Mouse (Mus musculus): Measurements from ENCODE around the gene Tapbp.

DNA sequence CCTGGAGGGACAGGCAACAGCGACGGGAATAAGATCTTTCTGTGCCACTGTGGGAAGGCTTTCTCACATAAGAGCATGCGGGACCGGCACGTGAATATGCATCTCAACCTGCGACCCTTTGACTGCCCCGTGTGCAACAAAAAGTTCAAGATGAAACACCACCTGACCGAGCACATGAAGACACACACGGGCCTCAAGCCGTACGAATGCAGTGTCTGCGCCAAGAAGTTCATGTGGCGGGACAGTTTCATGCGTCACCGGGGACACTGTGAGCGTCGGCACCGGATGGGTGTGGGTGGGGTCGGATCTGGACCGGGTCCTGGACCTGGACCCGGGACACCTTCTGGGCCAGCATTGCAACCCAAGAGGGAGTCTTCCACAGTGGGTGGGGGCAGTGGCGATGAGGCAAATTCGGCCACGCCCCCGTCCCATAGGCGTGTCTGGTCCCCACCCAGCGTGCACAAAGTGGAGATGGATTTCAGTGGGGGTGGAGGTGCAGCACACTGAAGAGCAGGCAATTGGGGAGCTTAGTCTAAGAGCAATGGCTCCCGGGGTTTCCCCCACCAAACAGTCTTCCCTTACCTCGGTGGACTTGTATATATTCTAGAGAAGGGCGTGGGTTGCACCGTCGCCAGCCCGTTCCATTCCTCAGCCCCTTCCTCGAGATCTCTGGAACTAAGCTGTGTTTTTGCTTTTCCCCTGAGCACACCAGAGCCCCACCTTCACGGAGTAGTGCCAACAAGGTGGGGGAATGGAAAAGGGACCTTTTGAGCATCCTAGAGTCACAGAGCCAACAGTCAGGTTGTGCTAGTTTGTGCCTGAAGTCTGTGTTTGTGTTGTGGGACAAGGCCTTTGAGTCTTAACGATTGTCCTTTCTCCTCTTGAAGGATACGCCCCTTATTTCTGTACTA, 2.8 kb downstream of the Tapbp start:
- TF ChIP-seq CTCF (conservative IDR thresholded peaks at IDR 0.05; ENCODE audit: low read length) (no peak), POU5F1 (IDR thresholded peaks at IDR 0.05; ENCODE audit: borderline replicate concordance, low read length) (no peak), NANOG (IDR thresholded peaks at IDR 0.05; ENCODE audit: borderline replicate concordance, low read length) (no peak)

Data from E14TG2a.4 (cell line).